Mouse (Mus musculus): Measurements from ENCODE around the gene Smco3.
"Not testable (repeated sequence)": the region's sequence is repeated elsewhere in the genome, so short reads cannot be mapped to it uniquely, and the experiment has no call there.

Gene Smco3

DNA sequence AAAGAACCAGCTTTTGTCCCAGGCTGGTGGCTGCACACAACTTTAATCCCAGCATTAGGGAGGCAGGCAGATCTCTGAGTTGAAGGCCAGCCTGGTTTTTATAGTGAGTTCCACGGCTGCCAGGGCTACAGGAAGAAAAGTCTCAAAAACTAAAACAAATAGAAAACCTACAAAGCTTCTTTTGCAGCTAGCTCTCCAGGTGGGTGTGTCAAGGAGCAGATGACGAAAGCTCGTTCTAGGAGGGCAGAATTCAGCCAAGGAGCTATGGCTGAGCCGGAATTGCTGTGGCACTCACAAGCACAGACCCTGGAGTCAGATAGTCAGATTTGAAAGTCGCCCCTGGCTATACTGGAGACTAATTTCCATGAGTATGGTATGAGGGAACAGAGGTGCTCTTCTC is 28.4 kb downstream of the Smco3 start:
- no peak for DNase-seq (ENCODE audit: low read depth, low spot score)

DNA sequence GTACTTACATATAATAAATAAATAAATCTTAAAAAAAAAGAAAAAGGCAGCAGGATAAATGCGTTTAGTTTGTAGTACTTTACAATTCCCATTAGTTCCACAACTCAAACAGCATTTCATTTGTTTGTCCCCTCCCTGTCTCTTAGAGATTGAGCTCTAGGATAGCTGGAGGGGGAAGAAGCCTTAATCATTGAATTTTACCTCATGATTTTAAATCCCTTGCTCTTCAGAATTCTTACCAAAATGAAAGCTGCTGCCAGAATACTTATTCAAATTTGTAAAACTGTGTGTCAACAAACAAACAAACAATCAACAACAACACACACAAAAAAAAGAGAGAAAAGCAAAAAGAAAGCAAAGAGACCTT is 29.9 kb downstream of the Smco3 start:
- DNase-seq (ENCODE audit: low read depth, low spot score) = no peak

DNA sequence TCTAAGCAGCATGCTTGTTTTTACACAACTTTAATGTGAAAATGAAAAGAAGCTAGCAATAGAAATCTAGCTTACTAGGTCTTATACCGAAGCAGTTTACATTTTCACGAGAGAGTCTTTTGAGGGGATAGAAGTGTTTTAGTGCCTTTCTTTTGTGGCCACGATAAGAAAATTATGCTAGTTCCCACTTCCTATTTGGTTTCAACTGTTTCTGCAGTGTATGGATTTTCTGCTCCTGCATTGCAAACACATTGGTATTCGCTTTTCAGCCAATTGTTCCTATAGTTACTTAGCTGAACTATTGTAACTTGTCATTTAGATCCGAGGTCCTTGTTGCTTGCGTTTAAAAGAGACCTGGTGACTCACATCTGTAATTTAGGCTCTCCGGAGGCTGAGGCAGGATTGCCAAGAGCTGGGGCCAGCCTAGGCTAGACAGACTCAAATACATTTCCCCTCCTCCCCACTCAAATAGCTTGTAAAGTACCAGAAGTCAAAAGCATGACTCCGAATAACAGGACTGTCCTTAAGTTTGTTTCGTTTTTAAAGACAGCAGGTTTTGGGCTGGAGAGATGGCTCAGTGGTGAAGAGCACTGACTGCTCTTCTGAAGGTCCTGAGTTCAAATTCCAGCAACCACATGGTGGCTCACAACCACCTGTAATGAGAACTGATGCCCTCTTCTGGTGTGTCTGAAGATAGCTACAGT is 30.4 kb downstream of the Smco3 start:
- DNase-seq (ENCODE audit: low read depth, low spot score) = peak; percentile 36

DNA sequence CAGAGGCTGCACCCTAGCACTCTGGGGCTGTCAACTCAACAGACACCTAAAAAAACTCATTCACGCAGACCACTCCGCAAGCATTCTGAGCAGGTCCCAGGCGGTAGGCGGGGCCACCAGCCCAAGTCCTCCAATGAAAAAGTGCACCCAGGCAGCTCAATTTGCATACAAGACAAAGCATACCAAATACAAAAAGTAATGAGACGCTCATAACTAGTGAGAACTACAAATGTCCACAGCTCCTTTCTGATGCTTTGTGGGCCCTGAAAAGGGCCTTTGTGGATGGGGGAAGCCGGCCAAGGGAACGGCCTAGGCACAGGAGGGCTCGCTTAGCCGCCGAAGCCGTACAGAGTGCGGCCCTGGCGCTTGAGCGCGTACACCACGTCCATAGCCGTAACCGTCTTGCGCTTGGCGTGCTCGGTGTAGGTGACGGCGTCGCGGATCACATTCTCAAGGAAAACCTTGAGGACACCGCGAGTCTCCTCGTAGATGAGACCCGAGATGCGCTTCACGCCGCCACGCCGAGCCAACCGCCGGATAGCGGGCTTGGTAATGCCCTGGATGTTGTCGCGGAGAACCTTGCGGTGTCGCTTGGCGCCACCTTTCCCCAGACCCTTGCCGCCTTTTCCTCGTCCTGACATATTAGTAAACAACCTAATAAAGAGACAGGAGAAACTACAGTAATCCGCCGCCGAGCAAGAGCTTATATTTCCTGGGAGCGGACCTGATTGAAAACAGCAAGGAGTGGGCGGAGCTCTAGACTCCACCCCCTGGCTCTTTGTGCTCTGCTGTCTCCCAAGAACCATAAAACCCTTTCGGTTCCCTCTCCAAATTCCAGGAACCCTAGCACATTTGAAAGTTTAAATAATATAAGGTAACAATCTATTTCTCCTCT is 31.3 kb downstream of the Smco3 start, which contains the start of gene Hist4h4:
Gene Hist4h4, minus strand, starts transcription at position 677 of the 895 bp plus-strand sequence.
- DNase-seq (ENCODE audit: low read depth, low spot score) = peak; percentile 99

GRCm38 (mm10) chr6:136803093-136803738 is 32.0 kb downstream of the Smco3 start:
- DNase-seq (ENCODE audit: low read depth, low spot score) = no peak

GRCm38 (mm10) chr6:136801274-136801673 is 34.0 kb downstream of the Smco3 start:
- no peak for DNase-seq (ENCODE audit: low read depth, low spot score)

DNA sequence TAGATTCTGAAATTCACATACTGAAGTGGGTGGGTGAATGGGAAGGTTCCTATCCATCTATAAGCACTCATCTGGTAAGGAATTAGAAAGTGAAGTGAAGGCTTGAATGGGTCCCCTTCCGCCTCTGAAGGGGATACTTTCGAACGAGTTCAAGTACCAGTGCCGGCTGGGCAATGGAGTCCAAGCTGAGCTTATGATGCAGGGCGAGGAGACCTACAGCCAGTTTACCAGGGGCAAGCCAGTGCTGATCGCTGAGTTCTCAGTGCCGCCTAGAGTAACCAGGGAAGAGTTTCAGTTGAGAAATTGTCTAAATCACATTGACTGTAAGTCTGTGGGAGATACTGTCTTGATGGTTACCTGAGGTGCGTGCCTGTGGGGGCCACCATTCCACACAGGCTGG is 34.5 kb downstream of the Smco3 start:
- no peak for DNase-seq (ENCODE audit: low read depth, low spot score)

DNA sequence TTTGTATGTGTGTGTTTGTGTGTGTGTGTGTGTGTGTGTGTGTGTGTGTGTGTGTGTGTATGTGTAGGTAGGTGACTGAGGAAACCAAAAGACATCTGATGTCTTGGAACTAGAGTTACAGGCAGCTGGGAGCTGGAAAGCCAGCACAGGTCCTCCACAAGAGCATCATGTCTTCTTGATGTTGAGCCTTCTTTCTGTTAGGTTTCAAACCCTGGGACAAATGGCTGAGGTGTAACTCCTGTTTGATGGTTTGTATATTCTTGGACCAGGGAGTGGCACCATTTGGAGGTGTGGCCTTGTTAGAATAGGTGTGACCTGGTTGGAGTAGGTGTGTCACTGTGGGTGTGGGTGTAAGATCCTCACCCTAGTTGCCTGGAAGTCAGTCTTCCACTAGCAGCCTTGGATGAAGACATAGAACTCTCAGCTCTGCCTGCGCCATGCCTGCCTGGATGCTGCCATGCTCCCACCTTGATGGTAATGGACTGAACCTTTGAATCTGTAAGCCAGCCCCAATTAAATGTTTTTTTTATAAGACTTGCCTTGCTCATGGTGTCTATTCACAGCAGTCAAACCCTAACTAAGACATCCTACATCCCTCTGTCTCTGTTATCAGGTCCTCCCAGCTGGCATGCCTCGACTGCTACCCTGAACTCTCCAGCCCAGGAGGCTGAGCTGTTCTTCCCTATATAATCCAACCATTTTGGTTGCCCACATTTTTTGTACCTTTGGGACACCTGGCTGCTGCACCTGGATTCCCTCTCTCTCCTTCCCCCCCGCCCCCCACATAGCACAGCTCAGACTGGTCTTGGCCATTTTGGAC is 37.2 kb downstream of the Smco3 start:
- DNase-seq (ENCODE audit: low read depth, low spot score) = not testable (repeated sequence)

GRCm38 (mm10) chr6:136795850-136796249 is 39.4 kb downstream of the Smco3 start:
- DNase-seq (ENCODE audit: low read depth, low spot score) = no peak

- no peak for DNase-seq (ENCODE audit: low read depth, low spot score)
These were observed 40.1 kb downstream of the Smco3 start for GRCm38 (mm10) chr6:136795110-136795509.

GRCm38 (mm10) chr6:136793831-136794525 is 41.3 kb downstream of the Smco3 start:
- DNase-seq (ENCODE audit: low read depth, low spot score) = no peak

DNA sequence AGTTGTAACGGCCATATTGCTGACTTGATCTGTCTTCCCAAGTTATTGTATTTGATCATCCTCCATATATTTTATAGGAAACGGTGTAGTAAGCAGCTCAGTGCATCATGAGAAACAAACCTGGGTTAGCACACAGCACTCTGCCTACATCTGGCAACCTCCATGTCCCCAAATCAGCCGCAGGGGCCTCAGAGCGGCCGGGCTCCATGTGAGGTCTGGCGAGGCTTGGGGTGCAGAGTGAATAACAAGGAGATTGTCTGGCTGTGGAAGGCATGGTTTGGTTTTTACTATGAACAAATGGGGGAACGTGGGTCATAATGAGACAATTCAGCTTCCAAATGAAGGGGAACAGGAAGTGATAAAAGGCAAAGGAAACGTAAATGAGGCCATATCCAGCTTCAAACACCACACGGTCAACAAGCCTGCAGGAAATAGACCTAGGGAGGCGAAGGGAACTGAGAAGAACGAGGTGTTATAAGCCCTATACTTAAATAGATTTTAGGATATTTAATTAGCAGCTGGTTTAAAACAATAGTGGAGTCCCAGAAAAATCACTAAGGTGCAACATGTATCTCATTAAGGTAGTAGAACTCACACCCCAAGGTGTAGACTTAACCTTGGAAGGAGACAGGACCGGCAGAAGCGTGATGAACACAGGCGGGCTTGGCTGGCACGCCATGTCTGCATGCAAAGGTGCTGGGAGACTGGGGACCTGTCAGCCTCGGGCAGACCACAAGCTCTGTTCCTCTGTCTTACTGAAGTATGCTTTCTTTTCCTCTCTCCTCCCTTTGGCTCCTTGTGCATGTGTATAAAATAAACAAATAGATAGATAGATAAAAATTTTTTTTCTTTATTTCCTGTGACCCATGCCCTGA is 42.1 kb downstream of the Smco3 start:
- peak; percentile 64 for DNase-seq (ENCODE audit: low read depth, low spot score)

DNA sequence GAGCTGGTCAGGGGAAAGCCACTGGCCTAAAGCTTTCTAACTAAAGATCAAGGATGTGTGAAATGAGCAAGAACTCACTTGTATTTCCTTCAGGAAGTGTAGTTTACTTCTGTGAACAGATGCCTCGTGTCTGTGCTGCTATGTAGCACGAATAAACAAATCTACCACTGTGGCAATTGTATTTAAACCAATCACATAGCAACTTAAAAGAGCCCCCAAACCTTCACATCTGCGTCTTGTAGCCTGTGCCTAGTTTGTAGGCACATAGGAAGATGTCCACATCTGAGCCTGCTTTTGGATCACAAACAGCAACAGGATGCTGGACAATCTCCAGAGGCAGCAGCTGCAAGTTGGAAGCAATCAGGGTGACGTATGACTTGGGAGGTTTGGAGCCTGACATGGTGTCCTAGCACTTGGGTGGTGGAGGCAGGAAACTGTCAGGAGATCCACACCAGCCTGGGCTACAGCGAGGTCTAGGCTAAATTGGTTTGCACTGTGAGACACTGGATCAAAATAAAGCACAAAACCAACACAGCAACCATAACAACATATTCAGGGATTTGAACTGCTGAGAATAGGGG is 45.8 kb downstream of the Smco3 start:
- DNase-seq (ENCODE audit: low read depth, low spot score) = no peak

GRCm38 (mm10) chr6:136782761-136783160 is 52.5 kb downstream of the Smco3 start:
- no peak for DNase-seq (ENCODE audit: low read depth, low spot score)

DNA sequence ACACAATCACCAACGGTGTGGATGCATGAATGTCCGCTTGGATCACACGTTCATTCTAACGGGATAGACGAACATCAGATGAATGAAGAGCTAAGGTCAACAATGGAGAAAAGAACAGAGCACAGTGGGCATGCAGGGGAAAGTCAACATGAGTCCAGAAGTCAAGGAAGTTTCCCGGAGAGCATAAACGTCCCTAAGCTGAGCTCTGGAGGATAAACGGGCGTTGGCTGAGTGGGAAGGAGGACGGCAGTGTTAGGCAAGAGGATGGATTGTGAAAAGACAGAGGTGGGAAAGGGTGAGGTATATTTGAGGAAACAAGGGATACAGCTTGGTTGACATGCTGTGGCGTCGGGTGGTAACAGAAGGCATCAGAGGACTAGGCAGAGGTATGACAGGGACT is 53.1 kb downstream of the Smco3 start:
- no peak for DNase-seq (ENCODE audit: low read depth, low spot score)

- DNase-seq (ENCODE audit: low read depth, low spot score) = no peak
These were observed 53.8 kb downstream of the Smco3 start, which contains the start of gene Gucy2c for GRCm38 (mm10) chr6:136781377-136781986. Gucy2c (minus strand) TSS chr6:136781765.

All from forelimb bud, embryonic 11.5 days (tissue).